Mouse (Mus musculus): ENCODE data around the gene Tex33. TPM values are rescaled to one million over a fixed set of nuclear protein-coding genes. Genes with fewer than 3 reads are reported as not detected.
A peak's percentile ranks its signal among the peaks of the same experiment; 100 is the strongest.

Tex33 gene
- not detected in 2 replicates for polyA plus RNA-seq (2015; fragmentation: Nextera tagmentation; extraction: Ambion mirVana)

- H3K27me3 ChIP-seq (ENCODE audit: control insufficient read depth, insufficient read depth, low read length), result no peaks in the 10 kb centered on the region
- no peak for ATAC-seq (replicated peaks; ENCODE audit: extremely low read depth, insufficient read depth, low FRiP score)
- no peaks in the 10 kb centered on the region for H3K9me3 ChIP-seq (replicated peaks; ENCODE audit: control insufficient read depth, low read length)
- H3K4me2 ChIP-seq (ENCODE audit: low read depth, low read length), result no peak within 1 kb of the TSS
- no peaks in the 10 kb centered on the region for H3K36me3 ChIP-seq (ENCODE audit: control insufficient read depth, insufficient read depth)
- no peak within 1 kb of the TSS for H3K4me3 ChIP-seq (ENCODE audit: low read length)
- H3K27ac ChIP-seq (ENCODE audit: low read length), result no peak within 1 kb of the TSS
- WGBS, result 82% methylated on average over 8 of the region's 8 CpGs
- no peak within 1 kb of the TSS for H3K9ac ChIP-seq (ENCODE audit: low read length)
- no peaks in the 10 kb centered on the region for H3K4me1 ChIP-seq (ENCODE audit: control insufficient read depth, insufficient read depth, low read length)
Observed at GRCm38 (mm10) chr15:78395478-78395962, at the start of gene Tex33. Tex33 (minus strand) TSS chr15:78395912.

GRCm38 (mm10) chr15:78443857-78444256 is 48.1 kb upstream of the Tex33 start:
- Histone ChIP-seq H3K4me3 (ENCODE audit: low read length) (no peak overlapping the region), H3K9me3 (replicated peaks; ENCODE audit: control insufficient read depth, low read length) (no peaks in the 10 kb centered on the region), H3K4me1 (ENCODE audit: control insufficient read depth, insufficient read depth, low read length) (peaks cover 17% of the 10 kb centered on the region), H3K27me3 (ENCODE audit: control insufficient read depth, insufficient read depth, low read length) (no peaks in the 10 kb centered on the region; the same call in 1 of the 2 replicates), H3K27ac (ENCODE audit: low read length) (no peak overlapping the region), H3K36me3 (ENCODE audit: control insufficient read depth, insufficient read depth) (no peaks in the 10 kb centered on the region), H3K4me2 (ENCODE audit: low read depth, low read length) (no peak overlapping the region), H3K9ac (ENCODE audit: low read length) (no peak overlapping the region)
- 50% methylated on average over 6 of the region's 6 CpGs for WGBS
- ATAC-seq (replicated peaks; ENCODE audit: extremely low read depth, insufficient read depth, low FRiP score), result no peak

DNA sequence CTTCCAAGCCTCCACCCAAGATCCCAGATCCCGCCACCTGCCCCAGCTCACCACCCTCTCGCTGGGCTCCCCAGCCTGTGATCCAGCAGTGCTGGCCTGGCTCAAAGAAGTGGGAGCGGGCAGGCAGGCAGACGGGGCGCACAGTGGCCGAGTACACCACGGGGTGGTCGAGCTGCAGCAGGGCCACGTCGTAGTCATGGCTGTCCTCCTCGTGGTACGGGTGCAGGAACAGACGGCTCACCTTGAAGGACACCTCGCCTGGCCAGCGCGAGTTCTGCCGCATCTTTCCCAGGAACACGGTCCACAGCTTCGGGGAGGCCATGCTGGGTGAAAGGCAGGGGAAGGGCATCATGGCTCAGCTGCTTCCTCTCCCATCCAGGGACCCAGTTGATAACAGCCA is 46.5 kb upstream of the Tex33 start:
- Histone ChIP-seq H3K27me3 (ENCODE audit: control insufficient read depth, insufficient read depth, low read length) (no peaks in the 10 kb centered on the region; the same call in 1 of the 2 replicates), H3K9ac (ENCODE audit: low read length) (no peak overlapping the region), H3K4me2 (ENCODE audit: low read depth, low read length) (no peak overlapping the region), H3K9me3 (replicated peaks; ENCODE audit: control insufficient read depth, low read length) (no peaks in the 10 kb centered on the region), H3K27ac (ENCODE audit: low read length) (no peak overlapping the region), H3K36me3 (ENCODE audit: control insufficient read depth, insufficient read depth) (no peaks in the 10 kb centered on the region), H3K4me3 (ENCODE audit: low read length) (no peak overlapping the region), H3K4me1 (ENCODE audit: control insufficient read depth, insufficient read depth, low read length) (peaks cover 20% of the 10 kb centered on the region)
- WGBS, result 87% methylated on average over 19 of the region's 19 CpGs
- no peak for ATAC-seq (replicated peaks; ENCODE audit: extremely low read depth, insufficient read depth, low FRiP score)

DNA sequence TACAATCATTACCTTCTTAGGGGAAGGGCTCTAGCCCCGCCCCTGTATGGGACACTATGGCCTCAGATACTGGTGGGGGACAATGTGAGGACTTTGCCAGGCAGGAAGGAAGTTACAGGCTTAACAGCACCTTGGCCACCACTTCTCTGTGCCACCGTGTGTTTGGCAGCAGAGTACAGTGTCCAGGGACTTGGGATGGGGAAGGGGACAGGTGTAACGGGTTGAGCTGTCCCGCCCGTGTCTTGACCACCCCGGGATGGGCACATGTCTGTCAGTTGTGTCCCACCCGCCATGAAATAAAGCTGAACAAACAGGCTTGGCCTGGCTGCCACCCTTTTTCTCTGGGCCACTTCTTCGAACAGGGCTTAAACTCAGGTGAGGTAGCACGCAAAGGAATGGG is 43.3 kb upstream of the Tex33 start:
- H3K4me1 ChIP-seq (ENCODE audit: control insufficient read depth, insufficient read depth, low read length), result peaks cover 24% of the 10 kb centered on the region
- no peaks in the 10 kb centered on the region for H3K36me3 ChIP-seq (ENCODE audit: control insufficient read depth, insufficient read depth)
- no peak overlapping the region for H3K27ac ChIP-seq (ENCODE audit: low read length)
- no peak overlapping the region for H3K4me2 ChIP-seq (ENCODE audit: low read depth, low read length)
- no peak overlapping the region for H3K9ac ChIP-seq (ENCODE audit: low read length)
- no peak overlapping the region for H3K4me3 ChIP-seq (ENCODE audit: low read length)
- peaks cover 3% of the 10 kb centered on the region; the same call in 1 of the 2 replicates for H3K27me3 ChIP-seq (ENCODE audit: control insufficient read depth, insufficient read depth, low read length)
- no peak for ATAC-seq (replicated peaks; ENCODE audit: extremely low read depth, insufficient read depth, low FRiP score)
- WGBS, result 72% methylated on average over 9 of the region's 9 CpGs
- H3K9me3 ChIP-seq (replicated peaks; ENCODE audit: control insufficient read depth, low read length), result no peaks in the 10 kb centered on the region

DNA sequence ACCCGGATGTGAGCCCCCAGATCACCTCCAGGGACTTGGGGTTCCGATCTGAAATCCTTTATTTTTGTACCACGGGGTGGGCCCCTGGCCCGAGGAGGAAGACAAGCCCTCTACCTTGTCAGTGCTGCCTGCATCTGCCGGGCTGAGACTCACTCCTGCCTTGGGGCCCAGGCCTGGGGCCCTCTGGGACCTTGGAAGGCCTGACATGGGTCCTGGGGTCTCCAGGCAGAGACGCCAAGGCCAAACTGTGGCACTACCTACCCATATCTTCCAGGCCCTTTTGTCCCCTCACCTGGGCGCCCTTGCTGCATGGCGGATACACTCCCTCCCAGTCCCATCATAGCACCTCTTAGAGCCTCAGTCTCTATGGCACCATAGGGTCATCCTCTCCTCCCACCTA is 42.8 kb upstream of the Tex33 start:
- H3K4me1 ChIP-seq (ENCODE audit: control insufficient read depth, insufficient read depth, low read length), result peaks cover 24% of the 10 kb centered on the region
- peaks cover 3% of the 10 kb centered on the region; the same call in 1 of the 2 replicates for H3K27me3 ChIP-seq (ENCODE audit: control insufficient read depth, insufficient read depth, low read length)
- H3K4me3 ChIP-seq (ENCODE audit: low read length), result no peak overlapping the region
- no peak for ATAC-seq (replicated peaks; ENCODE audit: extremely low read depth, insufficient read depth, low FRiP score)
- H3K9ac ChIP-seq (ENCODE audit: low read length), result no peak overlapping the region
- WGBS, result 66% methylated on average over 8 of the region's 8 CpGs
- H3K9me3 ChIP-seq (replicated peaks; ENCODE audit: control insufficient read depth, low read length), result no peaks in the 10 kb centered on the region
- no peak overlapping the region for H3K4me2 ChIP-seq (ENCODE audit: low read depth, low read length)
- no peak overlapping the region for H3K27ac ChIP-seq (ENCODE audit: low read length)
- H3K36me3 ChIP-seq (ENCODE audit: control insufficient read depth, insufficient read depth), result no peaks in the 10 kb centered on the region

DNA sequence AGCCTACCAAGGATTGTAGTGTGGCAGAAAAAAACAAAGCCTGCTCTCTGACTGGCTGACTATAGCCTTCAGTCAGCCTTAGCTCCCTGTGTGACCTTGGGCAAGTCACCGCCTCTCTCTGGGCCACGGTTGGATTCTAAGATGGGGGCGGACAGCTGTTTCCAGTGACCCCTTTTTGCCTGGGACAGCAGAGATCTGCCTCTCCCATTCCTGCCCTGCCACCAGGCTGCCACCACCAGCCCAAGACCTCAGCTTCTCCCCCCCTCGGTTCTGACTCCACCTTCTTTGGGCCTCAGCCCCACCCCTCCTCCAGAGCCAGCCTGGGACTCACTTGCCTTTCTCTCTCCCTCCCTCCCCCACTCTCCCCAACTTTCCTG is 42.3 kb upstream of the Tex33 start:
- 47% methylated on average over 4 of the region's 4 CpGs for WGBS
- Histone ChIP-seq H3K27ac (ENCODE audit: low read length) (peak overlapping the region; percentile 82), H3K9me3 (replicated peaks; ENCODE audit: control insufficient read depth, low read length) (no peaks in the 10 kb centered on the region), H3K4me2 (ENCODE audit: low read depth, low read length) (peak overlapping the region; percentile 72; the same call in 1 of the 2 replicates), H3K36me3 (ENCODE audit: control insufficient read depth, insufficient read depth) (no peaks in the 10 kb centered on the region), H3K9ac (ENCODE audit: low read length) (peak overlapping the region; percentile 35; the same call in 1 of the 2 replicates), H3K27me3 (ENCODE audit: control insufficient read depth, insufficient read depth, low read length) (peaks cover 3% of the 10 kb centered on the region; the same call in 1 of the 2 replicates), H3K4me1 (ENCODE audit: control insufficient read depth, insufficient read depth, low read length) (peaks cover 24% of the 10 kb centered on the region), H3K4me3 (ENCODE audit: low read length) (no peak overlapping the region)
- no peak for ATAC-seq (replicated peaks; ENCODE audit: extremely low read depth, insufficient read depth, low FRiP score)

GRCm38 (mm10) chr15:78437237-78438017 is 41.7 kb upstream of the Tex33 start:
- Histone ChIP-seq H3K27me3 (ENCODE audit: control insufficient read depth, insufficient read depth, low read length) (0 out of 2 replicates have a peak, but pooled peaks cover 3% of the 10 kb centered on the region), H3K9me3 (replicated peaks; ENCODE audit: control insufficient read depth, low read length) (no peaks in the 10 kb centered on the region), H3K4me2 (ENCODE audit: low read depth, low read length) (peak overlapping the region; percentile 72), H3K4me1 (ENCODE audit: control insufficient read depth, insufficient read depth, low read length) (peaks cover 24% of the 10 kb centered on the region), H3K36me3 (ENCODE audit: control insufficient read depth, insufficient read depth) (no peaks in the 10 kb centered on the region), H3K27ac (ENCODE audit: low read length) (peak overlapping the region; percentile 82), H3K4me3 (ENCODE audit: low read length) (peak overlapping the region; percentile 47), H3K9ac (ENCODE audit: low read length) (peak overlapping the region; percentile 67)
- WGBS, result 17% methylated on average over 23 of the region's 23 CpGs
- peak; percentile 35 for ATAC-seq (replicated peaks; ENCODE audit: extremely low read depth, insufficient read depth, low FRiP score)

- Histone ChIP-seq H3K4me1 (ENCODE audit: control insufficient read depth, insufficient read depth, low read length) (peaks cover 24% of the 10 kb centered on the region), H3K36me3 (ENCODE audit: control insufficient read depth, insufficient read depth) (no peaks in the 10 kb centered on the region), H3K9me3 (replicated peaks; ENCODE audit: control insufficient read depth, low read length) (no peaks in the 10 kb centered on the region), H3K4me3 (ENCODE audit: low read length) (peak overlapping the region; percentile 47), H3K9ac (ENCODE audit: low read length) (peak overlapping the region; percentile 67), H3K27me3 (ENCODE audit: control insufficient read depth, insufficient read depth, low read length) (0 out of 2 replicates have a peak, but pooled peaks cover 3% of the 10 kb centered on the region), H3K27ac (ENCODE audit: low read length) (peak overlapping the region; percentile 82; the same call in 1 of the 2 replicates), H3K4me2 (ENCODE audit: low read depth, low read length) (peak overlapping the region; percentile 72)
- peak; percentile 61 for ATAC-seq (replicated peaks; ENCODE audit: extremely low read depth, insufficient read depth, low FRiP score)
- WGBS, result 13% methylated on average over 32 of the region's 32 CpGs
Observed at GRCm38 (mm10) chr15:78436380-78437192, 40.9 kb upstream of the Tex33 start.
